Mouse (Mus musculus) macrophage (primary cell): ENCODE results near the gene Slc46a3. TPM values are rescaled to one million over a fixed set of nuclear protein-coding genes. Genes with fewer than 3 reads are reported as not detected.

ENCODE experiments used
- H3K27ac ChIP-seq: fragments of 350-480 bp; formaldehyde crosslinking; 2 replicates; pipeline ENCODE4 v1.9.0; 2021
- H3K36me3 ChIP-seq: fragments of 350-480 bp; formaldehyde crosslinking; 2 replicates; pipeline ENCODE4 v1.9.0; 2021; ENCODE audit errors: inconsistent target
- H3K4me3 ChIP-seq: fragments of 350-480 bp; formaldehyde crosslinking; 2 replicates; pipeline ENCODE4 v1.9.0; 2021; ENCODE audit errors: inconsistent target
- H3K79me2 ChIP-seq: fragments of 350-480 bp; formaldehyde crosslinking; 2 replicates; pipeline ENCODE4 v1.9.0; 2021; ENCODE audit errors: inconsistent target
- WGBS: methylation state at CpG from one replicate; pipeline ENCODE4 v1.1.7; 2026; ENCODE audit warnings: inconsistent platforms; ENCODE audit not compliant: missing documents; 5-methylcytosine and 5-hydroxymethylcytosine counted together
- polyA plus RNA-seq: library from polyadenylated mRNA; stranded (reverse); fragments of 250-400 nt; gene quantifications from 3 replicates; pipeline ENCODE4 v1.2.4, GENCODE M21; 2018; ENCODE audit warnings: inconsistent platforms
- total RNA-seq, 78 experiments: library from RNA; depleted of rRNA; stranded (reverse); fragments of 250-400 nt; gene quantifications; 1 replicate in 9 of 78; 2 replicates in 24 of 78; 3 replicates in 43 of 78; 4 replicates in 2 of 78; pipeline ENCODE4 v1.2.4; 2018; ENCODE audit warnings: inconsistent platforms in 56 of 78

Slc46a3 gene
- total RNA-seq (2018; cell fraction: chromatin; rRNA removed), result 10 to 100 TPM in 16 of 26 experiments, 1 to 10 TPM in 10; 2.6 to 61.4 (median 17.5) TPM
- 100 to 1,000 TPM in 9 of 26 experiments, 10 to 100 TPM in 17; 29.8 to 129 (median 60.5) TPM for total RNA-seq (2018; cell fraction: cytosol; rRNA removed)
- 100 to 1,000 TPM in 1 of 26 experiments, 10 to 100 TPM in 24, 1 to 10 TPM in 1; 5.4 to 108 (median 31.2) TPM for total RNA-seq (2018; cell fraction: nucleus; rRNA removed)
- 44.5 to 143 TPM (median 102 TPM) in 3 replicates for polyA plus RNA-seq

GRCm38 (mm10) chr5:147894455-147895076, at the start of gene Slc46a3:
Slc46a3 (minus strand) TSS chr5:147894815.
- Histone ChIP-seq H3K4me3 (peak within 1 kb of the TSS; percentile 86), H3K27ac (peak within 1 kb of the TSS; percentile 93), H3K36me3 (no peaks in the 10 kb centered on the region), H3K79me2 (no peaks in the 10 kb centered on the region)
- WGBS, result 0% methylated on average over 44 of the region's 47 CpGs

GRCm38 (mm10) chr5:147939226-147939625, 44.6 kb upstream of the Slc46a3 start:
- Histone ChIP-seq H3K79me2 (no peaks in the 10 kb centered on the region), H3K4me3 (no peak overlapping the region), H3K36me3 (no peaks in the 10 kb centered on the region), H3K27ac (no peak overlapping the region)
- whole genome bisulfite sequencing, result 14% methylated on average over 5 of the region's 5 CpGs

GRCm38 (mm10) chr5:147935096-147935495, 40.5 kb upstream of the Slc46a3 start:
- no peaks in the 10 kb centered on the region for H3K79me2 ChIP-seq
- H3K27ac ChIP-seq, result no peak overlapping the region
- no peaks in the 10 kb centered on the region for H3K36me3 ChIP-seq
- no peak overlapping the region for H3K4me3 ChIP-seq
- 84% methylated on average over 12 of the region's 13 CpGs for WGBS

- H3K36me3 ChIP-seq, result no peaks in the 10 kb centered on the region
- no peak overlapping the region for H3K4me3 ChIP-seq
- WGBS, result 89% methylated on average over 7 of the region's 7 CpGs
- H3K79me2 ChIP-seq, result no peaks in the 10 kb centered on the region
- no peak overlapping the region for H3K27ac ChIP-seq
These were observed 34.3 kb upstream of the Slc46a3 start for GRCm38 (mm10) chr5:147928668-147929497.

GRCm38 (mm10) chr5:147925935-147926604, 31.5 kb upstream of the Slc46a3 start:
- Histone ChIP-seq H3K4me3 (no peak overlapping the region), H3K79me2 (no peaks in the 10 kb centered on the region), H3K27ac (no peak overlapping the region), H3K36me3 (no peaks in the 10 kb centered on the region)
- WGBS, result 70% methylated on average over 15 of the region's 15 CpGs

- no peak overlapping the region for H3K4me3 ChIP-seq
- WGBS, result 84% methylated on average over 5 of the region's 5 CpGs
- H3K36me3 ChIP-seq, result no peaks in the 10 kb centered on the region
- H3K27ac ChIP-seq, result no peak overlapping the region
- no peaks in the 10 kb centered on the region for H3K79me2 ChIP-seq
These were observed 30.0 kb upstream of the Slc46a3 start for GRCm38 (mm10) chr5:147924621-147925020.

GRCm38 (mm10) chr5:147918044-147918846, 23.6 kb upstream of the Slc46a3 start:
- H3K79me2 ChIP-seq, result no peaks in the 10 kb centered on the region
- H3K36me3 ChIP-seq, result no peaks in the 10 kb centered on the region
- no peak overlapping the region for H3K27ac ChIP-seq
- H3K4me3 ChIP-seq, result no peak overlapping the region
- 14% methylated on average over 17 of the region's 17 CpGs for WGBS

- Histone ChIP-seq H3K4me3 (no peak overlapping the region), H3K36me3 (no peaks in the 10 kb centered on the region), H3K79me2 (no peaks in the 10 kb centered on the region), H3K27ac (no peak overlapping the region)
- WGBS, result 91% methylated on average over 7 of the region's 9 CpGs
These were observed 21.6 kb upstream of the Slc46a3 start for GRCm38 (mm10) chr5:147916171-147916570.

GRCm38 (mm10) chr5:147915038-147915566, 20.5 kb upstream of the Slc46a3 start:
- 60% methylated on average over 6 of the region's 6 CpGs for WGBS
- no peak overlapping the region for H3K27ac ChIP-seq
- no peaks in the 10 kb centered on the region for H3K36me3 ChIP-seq
- no peak overlapping the region for H3K4me3 ChIP-seq
- no peaks in the 10 kb centered on the region for H3K79me2 ChIP-seq

GRCm38 (mm10) chr5:147913241-147913842, 18.7 kb upstream of the Slc46a3 start:
- H3K79me2 ChIP-seq, result no peaks in the 10 kb centered on the region
- WGBS, result 60% methylated on average over 10 of the region's 14 CpGs
- 0 out of 2 replicates have a peak overlapping the region, but pooled peaks have one; percentile 10 for H3K27ac ChIP-seq
- no peaks in the 10 kb centered on the region for H3K36me3 ChIP-seq
- H3K4me3 ChIP-seq, result no peak overlapping the region

- Histone ChIP-seq H3K4me3 (no peak overlapping the region), H3K27ac (peak overlapping the region; percentile 76), H3K79me2 (no peaks in the 10 kb centered on the region), H3K36me3 (no peaks in the 10 kb centered on the region)
- 49% methylated on average over 5 of the region's 5 CpGs for WGBS
These were observed 17.1 kb upstream of the Slc46a3 start for GRCm38 (mm10) chr5:147911744-147912143.

GRCm38 (mm10) chr5:147910807-147911509, 16.3 kb upstream of the Slc46a3 start:
- no peak overlapping the region for H3K4me3 ChIP-seq
- H3K27ac ChIP-seq, result peak overlapping the region; percentile 76
- WGBS, result 64% methylated on average over 12 of the region's 12 CpGs
- H3K79me2 ChIP-seq, result no peaks in the 10 kb centered on the region
- H3K36me3 ChIP-seq, result no peaks in the 10 kb centered on the region

- no peak overlapping the region for H3K4me3 ChIP-seq
- no peaks in the 10 kb centered on the region for H3K79me2 ChIP-seq
- 96% methylated on average over 8 of the region's 8 CpGs for WGBS
- no peak overlapping the region for H3K27ac ChIP-seq
- no peaks in the 10 kb centered on the region for H3K36me3 ChIP-seq
These were observed 13.2 kb upstream of the Slc46a3 start for GRCm38 (mm10) chr5:147907851-147908250.
